Mouse (Mus musculus) heart, embryonic 11.5 days (tissue): ENCODE data around the gene Ldlrad3. TPM values are rescaled to one million over a fixed set of nuclear protein-coding genes. Genes with fewer than 3 reads are reported as not detected.

Experiments
- ATAC-seq: fragments of 200-750 bp; cut with Nextera tagmentation; replicated peaks from 2 replicates; pipeline ENCODE4 v1.8.0; 2017; ENCODE audit warnings: moderate library complexity; ENCODE audit not compliant: insufficient number of reproducible peaks, low FRiP score, low TSS enrichment
- H3K27ac ChIP-seq: fragments of 300-500 bp; sonication (generic); 2 replicates; pipeline ENCODE4 v1.5.1; 2014; ENCODE audit warnings: mild to moderate bottlenecking, low read depth, low read length
- H3K27me3 ChIP-seq: fragments of 300-500 bp; sonication (generic); 2 replicates; pipeline ENCODE4 v1.6.1; 2014; ENCODE audit warnings: mild to moderate bottlenecking, low read length, mixed read lengths; ENCODE audit not compliant: control insufficient read depth, insufficient read depth
- H3K36me3 ChIP-seq: fragments of 300-500 bp; sonication (generic); 2 replicates; pipeline ENCODE4 v1.6.1; 2014; ENCODE audit warnings: mild to moderate bottlenecking, low read length, moderate library complexity, mixed read lengths; ENCODE audit not compliant: control insufficient read depth, insufficient read depth
- H3K4me1 ChIP-seq: fragments of 300-500 bp; sonication (generic); 2 replicates; pipeline ENCODE4 v1.6.1; 2014; ENCODE audit warnings: low read length; ENCODE audit not compliant: control insufficient read depth, insufficient read depth
- H3K4me2 ChIP-seq: fragments of 300-500 bp; sonication (generic); 2 replicates; pipeline ENCODE4 v1.6.1; 2014; ENCODE audit warnings: mild to moderate bottlenecking, moderate library complexity
- H3K4me3 ChIP-seq: fragments of 300-500 bp; sonication (generic); 2 replicates; pipeline ENCODE4 v1.5.1; 2014; ENCODE audit warnings: low read depth, low read length
- H3K9ac ChIP-seq: fragments of 300-500 bp; sonication (generic); 2 replicates; pipeline ENCODE4 v1.6.1; 2014; ENCODE audit warnings: mild to moderate bottlenecking, low read depth, low read length, moderate library complexity
- H3K9me3 ChIP-seq: fragments of 300-500 bp; sonication (generic); replicated peaks from 2 replicates; pipeline ENCODE4 v1.6.1; 2016; ENCODE audit warnings: low read length; ENCODE audit not compliant: control insufficient read depth
- WGBS: fragments of 180-500 bp; shearing (Covaris S2); extraction: QIAGEN DNeasy Blood & Tissue Kit; methylation state at CpG from one replicate; pipeline ENCODE4 v1.1.7; 2014; ENCODE audit not compliant: insufficient replicate concordance; 5-methylcytosine and 5-hydroxymethylcytosine counted together
- polyA plus RNA-seq: library from polyadenylated mRNA; unstranded; fragments of >200 nt; fragmentation: Nextera tagmentation; extraction: Ambion mirVana; gene quantifications from 2 replicates; pipeline ENCODE4 v1.2.1, GENCODE M21; 2014

The Ldlrad3 gene
- polyA plus RNA-seq, 1 experiment from 2014 or later: 19.0 TPM

GRCm38 (mm10) chr2:102094773-102095172, 91.4 kb downstream of the Ldlrad3 start:
- no peaks in the 10 kb centered on the region for H3K36me3 ChIP-seq
- no peak overlapping the region for H3K4me3 ChIP-seq
- H3K9me3 ChIP-seq: no peaks in the 10 kb centered on the region
- no peak overlapping the region for H3K27ac ChIP-seq
- H3K9ac ChIP-seq: no peak overlapping the region
- 66% methylated on average over 11 of the region's 11 CpGs for WGBS
- no peak overlapping the region for H3K4me2 ChIP-seq
- H3K27me3 ChIP-seq: no peaks in the 10 kb centered on the region
- H3K4me1 ChIP-seq: no peaks in the 10 kb centered on the region
- no peak for ATAC-seq

GRCm38 (mm10) chr2:102094281-102094680, 91.9 kb downstream of the Ldlrad3 start:
- Histone ChIP-seq H3K27ac (no peak overlapping the region), H3K4me2 (no peak overlapping the region)
- WGBS: 56% methylated on average over 3 of the region's 3 CpGs

DNA sequence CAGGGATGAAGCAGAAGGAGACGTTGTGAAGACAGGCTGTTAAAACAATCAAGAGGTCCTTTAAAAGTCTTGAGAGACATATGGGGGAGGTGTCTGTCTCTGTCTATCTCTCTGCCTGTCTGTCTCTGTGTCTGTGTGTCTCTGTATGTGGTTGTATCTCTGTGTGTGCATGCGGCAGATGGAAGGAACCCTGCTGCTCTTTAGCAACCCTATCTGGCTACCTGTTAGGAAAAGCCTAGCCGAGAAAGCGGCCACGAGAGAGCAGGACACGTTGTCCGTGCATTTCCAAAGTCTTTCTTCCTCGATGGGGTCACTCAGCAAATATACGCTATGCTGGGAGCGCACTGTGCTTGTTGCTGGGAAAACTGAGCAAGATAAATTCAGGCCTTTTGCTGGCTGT, 93.6 kb downstream of the Ldlrad3 start:
- Histone ChIP-seq H3K4me3 (no peak overlapping the region), H3K4me1 (no peaks in the 10 kb centered on the region), H3K9ac (no peak overlapping the region), H3K36me3 (no peaks in the 10 kb centered on the region), H3K4me2 (no peak overlapping the region), H3K9me3 (no peaks in the 10 kb centered on the region), H3K27me3 (no peaks in the 10 kb centered on the region), H3K27ac (no peak overlapping the region)
- WGBS: 75% methylated on average over 10 of the region's 10 CpGs
- ATAC-seq: no peak

More at GRCm38 (mm10) chr2:102094281-102094680, 91.9 kb downstream of the Ldlrad3 start:
- no peak for ATAC-seq
- Histone ChIP-seq H3K9me3 (no peaks in the 10 kb centered on the region), H3K4me3 (no peak overlapping the region), H3K4me1 (no peaks in the 10 kb centered on the region), H3K27me3 (no peaks in the 10 kb centered on the region), H3K9ac (no peak overlapping the region), H3K36me3 (no peaks in the 10 kb centered on the region)

GRCm38 (mm10) chr2:102091516-102092350, 94.5 kb downstream of the Ldlrad3 start:
- 60% methylated on average over 8 of the region's 8 CpGs for WGBS
- no peak overlapping the region for H3K4me3 ChIP-seq
- no peak overlapping the region for H3K9ac ChIP-seq
- H3K9me3 ChIP-seq: no peaks in the 10 kb centered on the region
- H3K4me2 ChIP-seq: no peak overlapping the region
- H3K27ac ChIP-seq: no peak overlapping the region
- no peak for ATAC-seq
- no peaks in the 10 kb centered on the region for H3K27me3 ChIP-seq
- no peaks in the 10 kb centered on the region for H3K36me3 ChIP-seq
- H3K4me1 ChIP-seq: no peaks in the 10 kb centered on the region

- WGBS: 89% methylated on average over 5 of the region's 5 CpGs
- no peak overlapping the region for H3K9ac ChIP-seq
- no peaks in the 10 kb centered on the region for H3K36me3 ChIP-seq
- ATAC-seq: no peak
- H3K9me3 ChIP-seq: no peaks in the 10 kb centered on the region
- no peak overlapping the region for H3K4me2 ChIP-seq
- no peak overlapping the region for H3K27ac ChIP-seq
- H3K27me3 ChIP-seq: no peaks in the 10 kb centered on the region
- no peaks in the 10 kb centered on the region for H3K4me1 ChIP-seq
- H3K4me3 ChIP-seq: no peak overlapping the region
These were observed 98.4 kb downstream of the Ldlrad3 start for GRCm38 (mm10) chr2:102087787-102088186.

GRCm38 (mm10) chr2:102086583-102086982, 99.6 kb downstream of the Ldlrad3 start:
- H3K9me3 ChIP-seq: no peaks in the 10 kb centered on the region
- 97% methylated on average over 23 of the region's 23 CpGs for WGBS
- no peak overlapping the region for H3K4me3 ChIP-seq
- H3K27ac ChIP-seq: no peak overlapping the region
- no peak overlapping the region for H3K4me2 ChIP-seq
- no peaks in the 10 kb centered on the region for H3K36me3 ChIP-seq
- H3K27me3 ChIP-seq: no peaks in the 10 kb centered on the region
- no peaks in the 10 kb centered on the region for H3K4me1 ChIP-seq
- no peak overlapping the region for H3K9ac ChIP-seq
- no peak for ATAC-seq

GRCm38 (mm10) chr2:102082782-102083181, 103.4 kb downstream of the Ldlrad3 start:
- H3K4me2 ChIP-seq: no peak overlapping the region
- no peaks in the 10 kb centered on the region for H3K27me3 ChIP-seq
- H3K9ac ChIP-seq: no peak overlapping the region
- no peak overlapping the region for H3K4me3 ChIP-seq
- no peaks in the 10 kb centered on the region for H3K4me1 ChIP-seq
- H3K36me3 ChIP-seq: no peaks in the 10 kb centered on the region
- ATAC-seq: no peak
- no peak overlapping the region for H3K27ac ChIP-seq
- H3K9me3 ChIP-seq: no peaks in the 10 kb centered on the region

DNA sequence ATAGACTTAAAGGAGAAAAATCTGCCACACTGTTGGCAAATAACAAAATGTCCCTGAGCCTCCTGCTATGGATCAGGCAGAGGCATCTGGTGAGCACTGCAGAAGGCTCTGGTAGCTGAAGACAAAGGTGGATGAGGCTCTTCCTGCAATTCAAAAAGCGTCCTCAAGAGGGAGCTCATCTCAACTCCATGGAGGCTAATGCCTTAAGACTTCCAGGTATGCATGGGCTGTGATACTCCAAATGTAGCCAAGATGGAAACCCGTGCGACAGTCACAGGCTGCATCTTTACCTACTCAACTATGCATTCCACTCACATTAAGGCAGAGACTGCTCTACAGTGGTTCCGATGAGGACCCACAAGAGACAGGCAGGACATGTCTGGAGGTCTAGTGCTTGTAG, 108.6 kb downstream of the Ldlrad3 start:
- WGBS: 48% methylated on average over 4 of the region's 4 CpGs
- ATAC-seq: no peak

DNA sequence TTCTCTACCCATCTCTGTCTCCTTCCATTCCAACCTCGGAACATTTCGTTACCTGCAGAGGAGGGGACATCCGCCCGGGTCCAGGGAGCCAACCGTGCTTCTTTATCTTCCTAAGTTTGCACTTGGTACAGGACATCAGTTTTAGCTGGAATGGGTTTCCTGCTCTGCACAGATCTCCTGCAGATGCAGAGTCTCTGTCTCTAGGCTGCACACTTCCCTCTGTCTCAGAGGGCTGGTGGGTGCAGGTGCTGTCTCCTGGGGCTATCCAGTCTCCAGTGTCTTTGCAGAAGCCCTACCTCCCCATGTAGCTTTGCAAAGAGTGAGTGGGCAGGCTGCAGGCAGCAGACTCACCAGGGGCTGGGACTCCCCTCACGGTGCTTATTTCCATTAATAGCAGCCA, 109.9 kb downstream of the Ldlrad3 start:
- H3K9ac ChIP-seq: no peak overlapping the region
- H3K4me3 ChIP-seq: no peak overlapping the region
- H3K36me3 ChIP-seq: no peaks in the 10 kb centered on the region
- H3K27me3 ChIP-seq: no peaks in the 10 kb centered on the region
- no peaks in the 10 kb centered on the region for H3K9me3 ChIP-seq
- WGBS: 88% methylated on average over 6 of the region's 6 CpGs
- H3K4me1 ChIP-seq: no peaks in the 10 kb centered on the region
- H3K27ac ChIP-seq: no peak overlapping the region
- no peak for ATAC-seq
- no peak overlapping the region for H3K4me2 ChIP-seq

More for the DNA sequence above, 108.6 kb downstream of the Ldlrad3 start:
- no peaks in the 10 kb centered on the region for H3K36me3 ChIP-seq
- no peak overlapping the region for H3K4me3 ChIP-seq
- no peaks in the 10 kb centered on the region for H3K27me3 ChIP-seq
- H3K4me2 ChIP-seq: no peak overlapping the region
- no peaks in the 10 kb centered on the region for H3K4me1 ChIP-seq
- no peaks in the 10 kb centered on the region for H3K9me3 ChIP-seq
- H3K27ac ChIP-seq: no peak overlapping the region
- no peak overlapping the region for H3K9ac ChIP-seq
